Mouse (Mus musculus): ENCODE measurements around the gene Reg3d. TPM values are rescaled to one million over a fixed set of nuclear protein-coding genes. Genes with fewer than 3 reads are reported as not detected.
"Not testable (repeated sequence)": the region's sequence is repeated elsewhere in the genome, so short reads cannot be mapped to it uniquely, and the experiment has no call there.

Gene Reg3d
- total RNA-seq (2021), result not detected
- long read RNA-seq, experiment 1, result 0 reads
- long read RNA-seq, experiment 2, result 0 reads

GRCm38 (mm10) chr6:78378765-78379164 lies at the start of gene Reg3d:
Reg3d (minus strand) TSS chr6:78378865.
- intact Hi-C loops (cut with DNase I; ENCODE audit: low total_unique reads), result no loop called here
- no peak for DNase-seq

- no peak for DNase-seq
- intact Hi-C loops (cut with DNase I; ENCODE audit: low total_unique reads), result no loop called here
Measured at GRCm38 (mm10) chr6:78425497-78425896, 46.8 kb upstream of the Reg3d start.

- DNase-seq; intact Hi-C loops (cut with DNase I; ENCODE audit: low total_unique reads): not testable (repeated sequence)
Measured at GRCm38 (mm10) chr6:78422411-78422810, 43.7 kb upstream of the Reg3d start, which contains the start of gene Reg1. Reg1 (plus strand) TSS chr6:78422711.

GRCm38 (mm10) chr6:78395323-78395722 lies 16.7 kb upstream of the Reg3d start, which contains the start of gene Reg2:
Reg2 (plus strand) TSS chr6:78395623.
- intact Hi-C loops (cut with DNase I; ENCODE audit: low total_unique reads); DNase-seq: not testable (repeated sequence)

- DNase-seq, result no peak
- intact Hi-C loops (cut with DNase I; ENCODE audit: low total_unique reads), result no loop called here
Measured at GRCm38 (mm10) chr6:78385609-78386008, 6.9 kb upstream of the Reg3d start.

GRCm38 (mm10) chr6:78380409-78380808 lies 1.7 kb upstream of the Reg3d start, which contains the start of gene Reg3a:
Reg3a (plus strand) TSS chr6:78380709.
- intact Hi-C loops (cut with DNase I; ENCODE audit: low total_unique reads), result no loop called here
- DNase-seq, result no peak

GRCm38 (mm10) chr6:78370357-78370756 lies 8.3 kb downstream of the Reg3d start, which contains the start of gene Reg3b:
Reg3b (plus strand) TSS chr6:78370657.
- intact Hi-C loops (cut with DNase I; ENCODE audit: low total_unique reads), result no loop called here
- no peak for DNase-seq

- no peak for DNase-seq
Measured at GRCm38 (mm10) chr6:78361971-78362563, 16.6 kb downstream of the Reg3d start.

GRCm38 (mm10) chr6:78341689-78342088 lies 37.0 kb downstream of the Reg3d start:
- intact Hi-C loops (cut with DNase I; ENCODE audit: low total_unique reads), result no loop called here

More at GRCm38 (mm10) chr6:78361971-78362563, 16.6 kb downstream of the Reg3d start:
- intact Hi-C loops (cut with DNase I; ENCODE audit: low total_unique reads), result no loop called here

GRCm38 (mm10) chr6:78340296-78340695 lies 38.4 kb downstream of the Reg3d start:
- no peak for DNase-seq
- intact Hi-C loops (cut with DNase I; ENCODE audit: low total_unique reads), result no loop called here

More at GRCm38 (mm10) chr6:78341689-78342088, 37.0 kb downstream of the Reg3d start:
- no peak for DNase-seq

- intact Hi-C loops (cut with DNase I; ENCODE audit: low total_unique reads), result no loop called here
- DNase-seq, result no peak
Measured at GRCm38 (mm10) chr6:78331919-78332569, 46.6 kb downstream of the Reg3d start.

GRCm38 (mm10) chr6:78329166-78329565 lies 49.5 kb downstream of the Reg3d start:
- intact Hi-C loops (cut with DNase I; ENCODE audit: low total_unique reads), result no loop called here
- DNase-seq, result no peak

GRCm38 (mm10) chr6:78327798-78328197 lies 50.9 kb downstream of the Reg3d start:
- DNase-seq, result no peak
- intact Hi-C loops (cut with DNase I; ENCODE audit: low total_unique reads), result no loop called here

Other genes starting within 250 kb of the Reg3d start
- not detected for gene Reg3b, start 8.2 kb downstream of the Reg3d start, total RNA-seq (2021)
- gene Reg3a, start 1.8 kb upstream of the Reg3d start, total RNA-seq (2021), result not detected
- not detected for gene Reg2, start 16.8 kb upstream of the Reg3d start, total RNA-seq (2021)
- gene Reg1, start 43.8 kb upstream of the Reg3d start, total RNA-seq (2021), result not detected
- not detected for gene Reg3g, start 90.0 kb upstream of the Reg3d start, total RNA-seq (2021)